Mouse (Mus musculus): ENCODE measurements at regions not wholly inside any gene's neighbourhood (a gene's known extent, or its start where the extent isn't known, plus 50 kb on each side); places are given as distances from the start of the nearest gene placed in this dataset.
A peak's percentile ranks its signal among the peaks of the same experiment; 100 is the strongest.
"Not testable (repeated sequence)": the region's sequence is repeated elsewhere in the genome, so short reads cannot be mapped to it uniquely, and the experiment has no call there.

DNA sequence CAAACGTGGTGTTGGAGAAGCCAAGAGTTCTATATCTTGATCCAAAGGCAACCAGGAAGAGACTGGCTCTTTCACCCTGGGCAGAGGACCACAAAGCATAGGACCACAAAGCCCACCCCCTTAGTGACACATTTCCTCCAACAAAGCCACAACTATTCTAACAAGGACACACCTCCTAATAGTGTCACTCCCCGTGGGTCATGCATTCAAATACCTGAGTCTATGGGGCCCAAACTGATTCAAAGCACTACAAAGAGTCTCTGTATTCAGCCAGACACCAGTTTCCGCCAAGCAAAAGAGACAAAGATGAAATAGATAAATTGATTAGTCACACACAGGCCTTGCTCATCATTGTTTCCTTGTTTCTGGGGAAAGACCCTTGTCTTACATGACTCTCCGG lies 72.1 kb downstream of the Vcpkmt start:
- Histone ChIP-seq H3K4me1 (ENCODE audit: control insufficient read depth, insufficient read depth, low read length) (peaks cover 5% of the 10 kb centered on the region; the same call in 1 of the 2 replicates), H3K9ac (replicated peaks; ENCODE audit: low read depth, low read length) (no peak overlapping the region), H3K27ac (ENCODE audit: low read length) (no peak overlapping the region), H3K27me3 (ENCODE audit: control insufficient read depth, insufficient read depth, low read length) (no peaks in the 10 kb centered on the region), H3K36me3 (ENCODE audit: control insufficient read depth, insufficient read depth, low read length) (no peaks in the 10 kb centered on the region), H3K4me3 (ENCODE audit: low read depth, low read length) (no peak overlapping the region), H3K4me2 (replicated peaks; ENCODE audit: low read depth, low read length) (no peak overlapping the region), H3K9me3 (ENCODE audit: control insufficient read depth, low read depth, low read length) (no peaks in the 10 kb centered on the region)
- whole genome bisulfite sequencing: 70% methylated on average over 4 of the region's 4 CpGs
- no peak for ATAC-seq (ENCODE audit: insufficient number of reproducible peaks, insufficient read depth, low FRiP score, low read depth)

DNA sequence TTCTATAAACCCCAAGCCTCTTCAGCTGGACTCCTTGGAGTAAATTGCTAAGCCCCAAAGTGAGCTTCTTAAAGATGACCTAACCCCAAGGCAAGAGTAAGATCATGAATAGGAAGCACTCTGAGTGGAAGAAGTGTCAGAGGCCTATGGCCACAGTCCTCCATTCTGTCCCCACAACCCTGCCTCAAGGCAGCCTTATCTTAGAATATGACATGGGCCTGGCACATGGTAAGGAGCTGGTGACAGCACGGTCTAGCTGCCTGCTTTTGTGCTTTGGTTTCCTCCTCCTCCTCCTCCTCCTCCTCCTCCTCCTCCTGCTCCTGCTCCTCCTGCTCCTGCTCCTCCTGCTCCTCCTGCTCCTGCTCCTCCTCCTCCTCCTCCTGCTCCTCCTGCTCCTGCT lies 73.6 kb downstream of the Vcpkmt start:
- WGBS: 89% methylated on average over 1 of the region's 1 CpGs
- H3K36me3 ChIP-seq (ENCODE audit: control insufficient read depth, insufficient read depth, low read length); H3K27me3 ChIP-seq (ENCODE audit: control insufficient read depth, insufficient read depth, low read length); H3K4me3 ChIP-seq (ENCODE audit: low read depth, low read length); H3K27ac ChIP-seq (ENCODE audit: low read length); H3K9ac ChIP-seq (replicated peaks; ENCODE audit: low read depth, low read length); H3K4me2 ChIP-seq (replicated peaks; ENCODE audit: low read depth, low read length); ATAC-seq (ENCODE audit: insufficient number of reproducible peaks, insufficient read depth, low FRiP score, low read depth); H3K9me3 ChIP-seq (ENCODE audit: control insufficient read depth, low read depth, low read length); H3K4me1 ChIP-seq (ENCODE audit: control insufficient read depth, insufficient read depth, low read length): not testable (repeated sequence)

DNA sequence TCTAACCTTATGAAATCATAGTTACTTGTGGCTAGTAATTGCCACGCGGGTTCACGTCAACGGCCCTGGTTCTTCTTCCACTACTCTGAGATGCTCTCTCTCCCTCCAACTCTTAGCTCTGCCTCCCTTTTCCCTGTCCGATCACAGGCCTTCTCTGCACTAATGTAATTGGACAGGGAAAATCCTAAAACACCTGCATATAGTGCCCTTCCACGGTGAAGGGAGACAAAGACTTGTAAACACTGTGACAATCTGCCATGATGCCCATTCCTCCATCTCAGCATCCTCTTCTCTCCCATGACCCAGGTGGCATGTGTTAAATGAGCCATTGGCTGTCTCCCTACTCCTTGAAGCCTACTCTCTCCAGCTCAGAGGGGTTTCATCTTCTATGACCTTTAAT lies 74.9 kb downstream of the Vcpkmt start:
- Histone ChIP-seq H3K4me2 (replicated peaks; ENCODE audit: low read depth, low read length) (no peak overlapping the region), H3K9ac (replicated peaks; ENCODE audit: low read depth, low read length) (no peak overlapping the region), H3K4me1 (ENCODE audit: control insufficient read depth, insufficient read depth, low read length) (peaks cover 2% of the 10 kb centered on the region; the same call in 1 of the 2 replicates), H3K4me3 (ENCODE audit: low read depth, low read length) (no peak overlapping the region), H3K36me3 (ENCODE audit: control insufficient read depth, insufficient read depth, low read length) (no peaks in the 10 kb centered on the region), H3K27ac (ENCODE audit: low read length) (no peak overlapping the region), H3K27me3 (ENCODE audit: control insufficient read depth, insufficient read depth, low read length) (no peaks in the 10 kb centered on the region), H3K9me3 (ENCODE audit: control insufficient read depth, low read depth, low read length) (no peaks in the 10 kb centered on the region)
- ATAC-seq (ENCODE audit: insufficient number of reproducible peaks, insufficient read depth, low FRiP score, low read depth): no peak
- 89% methylated on average over 6 of the region's 6 CpGs for WGBS

DNA sequence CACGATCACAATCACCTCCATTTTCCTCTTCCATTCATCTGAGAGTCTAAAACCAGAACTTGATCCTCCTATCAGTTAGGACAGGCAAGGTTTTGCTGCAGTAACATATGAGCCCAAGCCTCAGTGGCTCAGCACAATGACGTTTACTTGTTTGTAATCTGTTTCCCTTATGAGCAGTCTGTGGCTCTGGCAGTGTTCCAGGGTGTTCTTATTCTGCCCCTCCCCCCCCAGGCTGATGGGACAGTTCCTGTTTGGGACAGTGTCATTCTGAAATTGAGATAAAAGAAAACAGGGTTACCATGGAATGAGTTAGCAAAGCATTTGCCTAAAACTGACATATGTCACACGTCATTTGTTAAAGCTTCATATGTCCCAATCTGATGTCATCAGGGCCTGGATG lies 75.5 kb downstream of the Vcpkmt start:
- 76% methylated on average over 3 of the region's 3 CpGs for WGBS
- ATAC-seq (ENCODE audit: insufficient number of reproducible peaks, insufficient read depth, low FRiP score, low read depth): no peak

DNA sequence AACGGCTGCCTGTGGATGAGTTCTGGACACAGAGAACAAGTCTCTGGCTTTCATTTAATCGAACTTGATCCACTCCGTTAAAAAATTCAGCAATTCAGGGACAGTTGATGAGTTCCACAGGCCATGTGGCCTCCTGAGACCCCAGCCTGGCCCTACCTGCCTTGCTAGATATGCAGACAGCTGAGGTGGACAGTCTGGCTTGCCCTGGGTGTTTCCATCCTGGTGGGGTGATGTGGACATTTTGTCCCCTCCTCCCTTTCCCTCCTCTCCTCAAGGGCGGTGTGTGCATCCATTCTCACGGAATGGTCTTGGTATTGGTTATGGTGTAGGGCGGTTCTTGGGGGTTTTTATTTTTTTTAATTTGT lies 80.1 kb downstream of the Vcpkmt start:
- Histone ChIP-seq H3K36me3 (ENCODE audit: control insufficient read depth, insufficient read depth, low read length) (no peaks in the 10 kb centered on the region), H3K4me1 (ENCODE audit: control insufficient read depth, insufficient read depth, low read length) (peaks cover 26% of the 10 kb centered on the region), H3K9ac (replicated peaks; ENCODE audit: low read depth, low read length) (no peak overlapping the region), H3K4me2 (replicated peaks; ENCODE audit: low read depth, low read length) (peak overlapping the region; percentile 32; the same call in 1 of the 2 replicates), H3K4me3 (ENCODE audit: low read depth, low read length) (peak overlapping the region; percentile 7; the same call in 1 of the 2 replicates), H3K27ac (ENCODE audit: low read length) (peak overlapping the region; percentile 89), H3K27me3 (ENCODE audit: control insufficient read depth, insufficient read depth, low read length) (no peaks in the 10 kb centered on the region), H3K9me3 (ENCODE audit: control insufficient read depth, low read depth, low read length) (no peaks in the 10 kb centered on the region)
- 64% methylated on average over 6 of the region's 6 CpGs for WGBS
- ATAC-seq (ENCODE audit: insufficient number of reproducible peaks, insufficient read depth, low FRiP score, low read depth): no peak

More for the DNA sequence above, 75.5 kb downstream of the Vcpkmt start:
- Histone ChIP-seq H3K27ac (ENCODE audit: low read length) (no peak overlapping the region), H3K9me3 (ENCODE audit: control insufficient read depth, low read depth, low read length) (no peaks in the 10 kb centered on the region), H3K36me3 (ENCODE audit: control insufficient read depth, insufficient read depth, low read length) (no peaks in the 10 kb centered on the region), H3K4me3 (ENCODE audit: low read depth, low read length) (no peak overlapping the region), H3K4me1 (ENCODE audit: control insufficient read depth, insufficient read depth, low read length) (peaks cover 7% of the 10 kb centered on the region), H3K4me2 (replicated peaks; ENCODE audit: low read depth, low read length) (no peak overlapping the region), H3K27me3 (ENCODE audit: control insufficient read depth, insufficient read depth, low read length) (no peaks in the 10 kb centered on the region), H3K9ac (replicated peaks; ENCODE audit: low read depth, low read length) (no peak overlapping the region)

DNA sequence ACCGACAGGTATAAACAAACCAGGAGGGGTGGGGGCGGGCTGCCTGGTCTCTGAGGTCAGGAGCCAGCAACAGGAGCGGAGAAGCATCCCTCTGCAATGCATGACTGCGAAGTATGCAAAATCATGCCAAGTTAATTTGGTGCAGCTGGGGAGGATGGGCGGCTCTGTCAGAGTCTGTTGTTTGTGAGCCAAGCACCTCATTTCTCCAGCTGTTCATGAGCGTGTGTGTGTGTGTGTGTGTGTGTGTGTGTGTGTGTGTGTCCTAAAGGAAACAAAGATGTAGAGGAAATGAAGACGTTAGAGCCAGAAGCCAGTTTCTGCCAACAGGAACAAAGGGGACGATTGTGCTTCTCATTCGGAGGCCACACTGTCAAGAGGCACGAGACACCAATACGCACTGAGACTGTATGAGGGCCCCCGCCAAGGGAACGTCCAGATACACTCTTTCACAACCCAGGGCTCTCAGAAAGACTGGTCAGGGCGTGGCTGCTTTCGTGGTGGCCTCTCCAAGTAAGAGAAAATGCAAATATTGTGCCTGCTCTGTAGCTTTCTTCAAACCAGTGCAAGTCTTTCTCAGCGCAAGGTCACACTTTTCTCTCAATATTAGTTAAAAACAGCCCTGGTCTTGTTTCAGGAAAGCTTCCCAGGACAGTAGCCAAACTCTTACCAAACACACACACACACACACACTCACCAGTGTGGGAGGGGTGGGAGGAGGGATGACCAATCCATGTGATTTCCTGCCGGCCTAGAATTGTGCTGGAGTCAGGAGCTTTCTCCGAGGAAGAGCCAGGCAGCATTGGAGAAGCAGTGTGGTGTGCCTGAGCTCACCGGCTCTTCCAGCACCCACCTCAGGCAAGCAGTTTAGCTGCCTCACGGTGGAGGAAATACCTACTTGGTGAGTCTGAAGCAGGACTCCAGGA lies 80.8 kb downstream of the Vcpkmt start:
- Histone ChIP-seq H3K4me1 (ENCODE audit: control insufficient read depth, insufficient read depth, low read length) (peaks cover 32% of the 10 kb centered on the region), H3K27ac (ENCODE audit: low read length) (peak overlapping the region; percentile 89), H3K4me3 (ENCODE audit: low read depth, low read length) (peak overlapping the region; percentile 7; the same call in 1 of the 2 replicates), H3K36me3 (ENCODE audit: control insufficient read depth, insufficient read depth, low read length) (no peaks in the 10 kb centered on the region), H3K9me3 (ENCODE audit: control insufficient read depth, low read depth, low read length) (no peaks in the 10 kb centered on the region), H3K27me3 (ENCODE audit: control insufficient read depth, insufficient read depth, low read length) (no peaks in the 10 kb centered on the region), H3K9ac (replicated peaks; ENCODE audit: low read depth, low read length) (no peak overlapping the region), H3K4me2 (replicated peaks; ENCODE audit: low read depth, low read length) (peak overlapping the region; percentile 32)
- ATAC-seq (ENCODE audit: insufficient number of reproducible peaks, insufficient read depth, low FRiP score, low read depth): peak; percentile 82
- 16% methylated on average over 20 of the region's 20 CpGs for WGBS

DNA sequence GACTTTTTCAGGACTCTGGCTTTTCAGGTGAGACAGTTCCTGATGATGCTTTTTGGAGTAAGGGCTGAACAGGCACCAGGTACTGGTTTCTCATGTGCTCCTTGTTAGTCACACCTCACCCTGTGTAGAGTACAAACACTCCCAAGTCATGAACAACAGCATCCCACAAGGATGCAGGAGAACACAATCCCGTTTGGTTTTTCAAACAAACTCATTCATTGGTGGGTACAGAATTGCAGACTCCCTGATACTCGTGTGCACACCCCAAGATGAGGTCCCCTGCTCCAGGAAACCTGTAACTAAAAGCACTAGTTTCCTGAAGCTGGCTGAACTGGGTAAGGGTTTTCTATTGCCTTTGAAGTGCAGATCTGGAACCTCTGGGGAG lies 81.5 kb downstream of the Vcpkmt start:
- H3K27ac ChIP-seq (ENCODE audit: low read length): peak overlapping the region; percentile 89
- 43% methylated on average over 2 of the region's 2 CpGs for WGBS
- ATAC-seq (ENCODE audit: insufficient number of reproducible peaks, insufficient read depth, low FRiP score, low read depth): no peak
- H3K36me3 ChIP-seq (ENCODE audit: control insufficient read depth, insufficient read depth, low read length): no peaks in the 10 kb centered on the region
- peak overlapping the region; percentile 32 for H3K4me2 ChIP-seq (replicated peaks; ENCODE audit: low read depth, low read length)
- no peaks in the 10 kb centered on the region for H3K9me3 ChIP-seq (ENCODE audit: control insufficient read depth, low read depth, low read length)
- H3K27me3 ChIP-seq (ENCODE audit: control insufficient read depth, insufficient read depth, low read length): no peaks in the 10 kb centered on the region
- no peak overlapping the region for H3K9ac ChIP-seq (replicated peaks; ENCODE audit: low read depth, low read length)
- H3K4me1 ChIP-seq (ENCODE audit: control insufficient read depth, insufficient read depth, low read length): peaks cover 37% of the 10 kb centered on the region
- H3K4me3 ChIP-seq (ENCODE audit: low read depth, low read length): no peak overlapping the region

DNA sequence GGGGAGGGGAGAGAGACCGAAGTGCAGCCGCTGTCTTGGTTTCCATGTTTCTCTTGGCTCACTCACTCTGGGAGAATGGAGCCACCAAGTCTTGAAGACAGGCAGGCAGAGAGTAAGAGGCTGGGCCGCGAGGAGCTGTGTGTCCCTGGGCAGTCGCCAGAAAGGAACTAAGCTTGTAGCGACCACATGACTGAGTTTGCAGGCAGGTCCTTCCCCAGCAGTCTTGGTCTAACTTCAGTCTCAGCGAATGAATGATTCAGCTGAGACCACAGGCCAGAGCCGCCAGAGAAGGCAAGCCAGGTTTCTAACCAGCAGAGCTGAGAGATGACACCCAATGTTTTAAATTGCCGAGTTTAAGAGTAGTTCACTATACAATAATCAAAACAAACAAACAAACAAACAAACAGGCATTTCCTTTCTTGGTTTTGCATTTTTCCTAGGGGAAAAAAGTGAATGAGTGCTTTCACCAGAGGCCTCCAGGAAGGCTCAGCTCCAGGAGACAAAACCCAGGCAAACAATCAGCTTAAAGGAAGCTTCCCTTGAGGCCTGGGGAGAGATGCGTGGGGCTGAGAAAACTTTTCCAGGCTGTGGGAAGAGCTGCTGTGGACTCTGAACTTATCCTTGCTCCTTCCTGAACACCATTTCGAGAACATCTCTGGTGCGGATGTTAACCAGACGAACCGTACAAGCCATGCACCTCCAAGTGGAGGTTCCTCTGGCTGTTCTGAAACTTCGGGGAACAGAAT lies 82.1 kb downstream of the Vcpkmt start:
- H3K4me3 ChIP-seq (ENCODE audit: low read depth, low read length): no peak overlapping the region
- H3K9ac ChIP-seq (replicated peaks; ENCODE audit: low read depth, low read length): no peak overlapping the region
- H3K27ac ChIP-seq (ENCODE audit: low read length): peak overlapping the region; percentile 89
- H3K4me2 ChIP-seq (replicated peaks; ENCODE audit: low read depth, low read length): no peak overlapping the region
- no peak for ATAC-seq (ENCODE audit: insufficient number of reproducible peaks, insufficient read depth, low FRiP score, low read depth)
- no peaks in the 10 kb centered on the region for H3K36me3 ChIP-seq (ENCODE audit: control insufficient read depth, insufficient read depth, low read length)
- H3K4me1 ChIP-seq (ENCODE audit: control insufficient read depth, insufficient read depth, low read length): peaks cover 42% of the 10 kb centered on the region
- no peaks in the 10 kb centered on the region for H3K9me3 ChIP-seq (ENCODE audit: control insufficient read depth, low read depth, low read length)
- 69% methylated on average over 15 of the region's 15 CpGs for WGBS
- no peaks in the 10 kb centered on the region for H3K27me3 ChIP-seq (ENCODE audit: control insufficient read depth, insufficient read depth, low read length)

All from stomach, embryonic 14.5 days (tissue).